Mouse (Mus musculus) ES-Bruce4 (cell line): ENCODE measurements at regions not wholly inside any gene's neighbourhood (a gene's known extent, or its start where the extent isn't known, plus 50 kb on each side); places are given as distances from the start of the nearest gene placed in this dataset.
A peak's percentile ranks its signal among the peaks of the same experiment; 100 is the strongest.

Experiments used
- H3K27ac ChIP-seq: 2 replicates; pipeline ENCODE4 v1.5.1; 2012; ENCODE audit warnings: low read length, inconsistent platforms; ENCODE audit not compliant: insufficient read depth
- H3K27me3 ChIP-seq: 2 replicates; pipeline ENCODE4 v1.6.1; 2012; ENCODE audit warnings: mild to moderate bottlenecking, low read length, inconsistent platforms; ENCODE audit not compliant: control insufficient read depth, poor library complexity, insufficient read depth, severe bottlenecking
- H3K36me3 ChIP-seq: 2 replicates; pipeline ENCODE4 v1.6.1; 2012; ENCODE audit warnings: inconsistent platforms, mild to moderate bottlenecking, low read length, moderate library complexity; ENCODE audit not compliant: control insufficient read depth, poor library complexity, insufficient read depth, severe bottlenecking
- H3K4me1 ChIP-seq: one replicate; pipeline ENCODE4 v1.8.1; 2011; ENCODE audit warnings: low read length; ENCODE audit not compliant: control insufficient read depth, insufficient read depth
- H3K4me3 ChIP-seq: 2 replicates; pipeline ENCODE4 v1.5.1; 2011; ENCODE audit warnings: low read depth, mild to moderate bottlenecking, low read length
- H3K9ac ChIP-seq: 2 replicates; pipeline ENCODE4 v1.6.1; 2012; ENCODE audit warnings: low read depth, mild to moderate bottlenecking, inconsistent platforms; ENCODE audit not compliant: poor library complexity, severe bottlenecking
- H3K9me3 ChIP-seq: replicated peaks from 2 replicates; pipeline ENCODE4 v1.6.1; 2012; ENCODE audit warnings: mild to moderate bottlenecking, low read length, inconsistent platforms; ENCODE audit not compliant: control insufficient read depth, poor library complexity, insufficient read depth, severe bottlenecking
- CTCF ChIP-seq: IDR thresholded peaks from one replicate; pipeline ENCODE4 v1.8.1; 2011; ENCODE audit warnings: low read depth, low read length
- EP300 ChIP-seq: IDR thresholded peaks from 2 replicates; pipeline ENCODE4 v1.6.1; 2011; ENCODE audit warnings: low read depth, low read length; ENCODE audit not compliant: insufficient read depth
- POLR2A ChIP-seq: IDR thresholded peaks from one replicate; pipeline ENCODE4 v1.8.1; 2011; ENCODE audit warnings: low read length; ENCODE audit not compliant: insufficient read depth

DNA sequence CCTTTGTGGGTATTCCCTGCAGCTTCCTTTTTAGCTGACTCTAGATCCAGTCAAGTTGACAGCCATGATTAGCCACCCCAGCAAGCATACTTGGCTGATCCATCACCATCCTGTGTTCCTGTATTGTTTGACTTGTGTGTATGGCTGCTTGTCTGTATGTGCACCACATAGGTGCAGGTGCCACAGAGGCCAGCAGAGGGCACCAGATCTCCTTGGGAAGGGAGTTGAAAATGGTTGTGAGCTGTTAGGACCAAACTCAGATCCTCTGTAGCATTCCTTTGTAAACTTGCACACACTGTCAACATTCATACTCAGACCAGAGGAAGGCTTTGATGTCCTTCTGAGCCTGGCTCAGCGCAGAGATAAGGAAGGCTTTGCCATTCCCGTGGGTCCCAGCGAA, 169.0 kb upstream of the Sfswap start:
- TF ChIP-seq EP300: no peak
- TF ChIP-seq POLR2A: no peak
- peak; percentile 79 for TF ChIP-seq CTCF
- Histone ChIP-seq H3K27me3 (no peaks in the 10 kb centered on the region), H3K27ac (no peak overlapping the region), H3K4me1 (no peaks in the 10 kb centered on the region), H3K9me3 (no peaks in the 10 kb centered on the region), H3K4me3 (no peak overlapping the region), H3K36me3 (no peaks in the 10 kb centered on the region), H3K9ac (no peak overlapping the region)

DNA sequence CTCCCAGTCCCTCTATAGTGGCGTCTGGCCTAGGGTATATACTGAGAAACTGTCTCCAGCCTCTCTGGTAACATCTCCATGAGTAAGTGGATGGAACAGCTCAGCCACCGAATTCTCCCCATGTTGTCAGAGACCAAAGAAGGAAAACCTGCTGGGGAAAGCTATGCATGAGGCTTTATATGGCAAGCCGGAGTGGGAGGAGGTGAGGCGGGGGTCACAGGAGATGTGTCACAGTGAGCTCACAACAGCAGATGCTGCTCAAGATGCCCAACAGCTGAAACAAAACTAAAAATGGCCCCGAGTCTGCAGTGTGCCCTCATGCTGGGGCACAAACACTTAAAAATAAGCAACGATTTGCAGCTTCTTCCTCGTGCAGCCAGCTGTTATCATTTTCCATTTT, 162.5 kb upstream of the Sfswap start:
- TF ChIP-seq POLR2A (no peak), EP300 (no peak), CTCF (no peak)
- Histone ChIP-seq H3K36me3 (no peaks in the 10 kb centered on the region), H3K4me3 (no peak overlapping the region), H3K27me3 (no peaks in the 10 kb centered on the region), H3K9me3 (no peaks in the 10 kb centered on the region), H3K9ac (no peak overlapping the region), H3K4me1 (no peaks in the 10 kb centered on the region), H3K27ac (no peak overlapping the region)

DNA sequence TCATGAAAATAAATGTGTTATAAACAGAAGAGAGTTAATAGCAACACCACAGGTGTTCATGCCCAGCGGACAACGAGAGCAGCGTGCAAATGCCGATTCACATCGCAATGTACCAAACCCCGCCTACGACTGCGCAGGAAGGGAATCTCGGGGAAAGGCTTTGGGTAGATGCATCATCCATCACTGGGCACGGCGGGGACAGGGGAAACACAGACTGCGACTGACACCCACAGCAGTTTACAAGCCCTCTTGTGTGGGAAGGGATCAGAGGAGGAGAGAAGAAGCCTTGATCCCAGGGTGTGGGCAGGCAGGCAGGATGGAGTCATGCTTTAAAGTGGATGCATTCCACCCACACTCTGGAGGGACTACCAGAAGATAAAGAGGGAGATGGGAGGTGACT, 157.0 kb upstream of the Sfswap start:
- no peak overlapping the region for H3K9ac ChIP-seq
- no peak for TF ChIP-seq POLR2A
- no peak for TF ChIP-seq EP300
- no peak for TF ChIP-seq CTCF
- no peaks in the 10 kb centered on the region for H3K4me1 ChIP-seq

DNA sequence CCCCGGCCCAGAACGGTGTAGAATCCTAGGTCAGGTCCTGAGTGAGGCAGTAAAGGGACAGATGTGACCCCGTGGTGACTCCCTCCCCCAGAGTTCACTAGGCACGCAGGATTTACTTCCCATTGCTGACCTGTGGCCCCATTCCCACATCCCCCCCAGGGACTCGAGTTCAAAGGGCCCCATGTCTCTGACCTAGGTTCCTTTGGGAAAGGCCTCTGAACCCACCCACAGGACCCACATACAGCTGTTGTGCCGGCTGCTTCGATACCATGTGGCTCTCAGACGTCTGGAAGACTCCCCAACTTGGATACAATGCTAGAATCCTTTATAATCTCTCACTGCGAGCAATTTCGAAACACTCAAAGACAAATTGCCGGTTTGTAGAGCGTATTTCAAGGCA, 151.0 kb upstream of the Sfswap start:
- Histone ChIP-seq H3K9ac (no peak overlapping the region), H3K9me3 (no peaks in the 10 kb centered on the region), H3K27me3 (no peaks in the 10 kb centered on the region), H3K36me3 (no peaks in the 10 kb centered on the region), H3K4me1 (peaks cover 2% of the 10 kb centered on the region), H3K4me3 (no peak overlapping the region), H3K27ac (no peak overlapping the region)
- TF ChIP-seq EP300 (no peak), CTCF (no peak), POLR2A (no peak)

More for the DNA sequence above, 157.0 kb upstream of the Sfswap start:
- Histone ChIP-seq H3K36me3 (no peaks in the 10 kb centered on the region), H3K27me3 (no peaks in the 10 kb centered on the region), H3K4me3 (no peak overlapping the region), H3K27ac (no peak overlapping the region), H3K9me3 (no peaks in the 10 kb centered on the region)

DNA sequence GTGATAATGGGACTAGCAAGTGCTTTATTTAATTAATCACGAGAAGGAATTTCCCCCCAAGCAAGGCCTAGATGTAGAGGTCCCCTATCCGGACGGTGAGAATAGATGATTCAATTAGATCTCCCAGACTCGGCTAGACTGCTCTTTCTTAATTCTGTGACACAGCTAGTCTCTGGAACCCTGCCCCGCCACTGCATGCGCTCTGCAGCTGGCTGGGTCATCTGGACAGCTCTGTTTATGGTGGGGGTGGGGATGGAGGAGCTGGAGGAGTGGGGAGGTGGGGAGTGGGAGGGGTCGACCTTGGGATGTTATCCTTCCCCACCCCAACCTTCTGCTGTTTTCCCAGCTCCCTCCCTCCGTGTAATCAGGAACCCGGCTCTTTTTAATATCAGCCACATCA, 147.5 kb upstream of the Sfswap start:
- Histone ChIP-seq H3K4me3 (no peak overlapping the region), H3K4me1 (peaks cover 2% of the 10 kb centered on the region), H3K27me3 (no peaks in the 10 kb centered on the region), H3K27ac (no peak overlapping the region), H3K9ac (no peak overlapping the region), H3K36me3 (no peaks in the 10 kb centered on the region), H3K9me3 (no peaks in the 10 kb centered on the region)
- TF ChIP-seq EP300: peak; percentile 76; the same call in 1 of the 2 replicates
- no peak for TF ChIP-seq CTCF

DNA sequence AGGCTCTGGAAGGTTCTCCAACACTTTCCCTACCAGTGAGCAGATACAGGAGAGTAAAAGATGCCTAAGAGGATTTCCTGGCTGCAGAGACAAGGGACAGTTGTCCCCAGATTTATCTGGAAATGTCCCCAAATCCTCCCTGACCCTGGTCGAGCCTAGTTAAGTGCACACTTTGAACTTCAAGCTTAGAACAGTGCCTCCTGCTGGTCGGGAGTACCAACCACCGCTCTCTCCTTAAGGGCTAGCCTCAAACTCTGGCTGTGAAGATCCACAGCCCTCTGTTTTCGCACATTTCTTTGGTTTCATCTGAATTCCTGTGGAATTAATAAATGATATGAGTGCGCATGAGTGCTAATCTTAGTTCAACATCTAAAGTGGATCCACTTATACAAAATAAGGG, 146.1 kb upstream of the Sfswap start:
- Histone ChIP-seq H3K36me3 (no peaks in the 10 kb centered on the region), H3K4me1 (peaks cover 5% of the 10 kb centered on the region), H3K4me3 (no peak overlapping the region), H3K9me3 (no peaks in the 10 kb centered on the region), H3K9ac (no peak overlapping the region), H3K27ac (no peak overlapping the region), H3K27me3 (no peaks in the 10 kb centered on the region)
- TF ChIP-seq POLR2A: no peak
- no peak for TF ChIP-seq EP300
- TF ChIP-seq CTCF: peak; percentile 70

DNA sequence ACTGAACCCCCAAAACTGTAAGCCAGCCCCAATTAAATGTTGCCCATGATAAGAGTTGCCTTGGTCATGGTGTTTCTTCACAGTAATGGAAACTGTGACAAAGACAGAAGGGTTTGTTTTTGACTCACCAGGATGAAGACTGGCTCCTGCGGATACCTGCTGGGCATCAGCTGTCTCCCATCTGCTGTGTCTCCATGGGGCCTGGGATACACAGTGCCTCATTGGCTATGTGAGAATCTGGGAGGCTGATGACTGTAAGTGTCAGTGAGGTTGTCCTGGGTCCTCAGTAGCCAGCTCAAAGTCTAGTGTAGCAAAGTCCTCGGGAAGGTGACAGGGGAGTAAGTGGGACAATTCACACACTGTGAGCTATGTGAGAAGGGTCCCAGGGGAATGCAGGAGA, 139.5 kb upstream of the Sfswap start:
- no peak overlapping the region for H3K9ac ChIP-seq
- no peak overlapping the region for H3K4me3 ChIP-seq
- no peaks in the 10 kb centered on the region for H3K9me3 ChIP-seq
- no peaks in the 10 kb centered on the region for H3K36me3 ChIP-seq
- no peak overlapping the region for H3K27ac ChIP-seq
- TF ChIP-seq CTCF: no peak
- TF ChIP-seq EP300: no peak
- no peak for TF ChIP-seq POLR2A
- H3K4me1 ChIP-seq: peaks cover 2% of the 10 kb centered on the region
- H3K27me3 ChIP-seq: no peaks in the 10 kb centered on the region
